Mouse (Mus musculus) MN1 (cell line): ENCODE measurements around the gene Vmn2r117.
"Not testable (repeated sequence)": the region's sequence is repeated elsewhere in the genome, so short reads cannot be mapped to it uniquely, and the experiment has no call there.

Experiments
- DNase-seq: peaks from one replicate; pipeline ENCODE4 v3.0.0-alpha.2; 2016; ENCODE audit warnings: low spot score

Gene Vmn2r117

DNA sequence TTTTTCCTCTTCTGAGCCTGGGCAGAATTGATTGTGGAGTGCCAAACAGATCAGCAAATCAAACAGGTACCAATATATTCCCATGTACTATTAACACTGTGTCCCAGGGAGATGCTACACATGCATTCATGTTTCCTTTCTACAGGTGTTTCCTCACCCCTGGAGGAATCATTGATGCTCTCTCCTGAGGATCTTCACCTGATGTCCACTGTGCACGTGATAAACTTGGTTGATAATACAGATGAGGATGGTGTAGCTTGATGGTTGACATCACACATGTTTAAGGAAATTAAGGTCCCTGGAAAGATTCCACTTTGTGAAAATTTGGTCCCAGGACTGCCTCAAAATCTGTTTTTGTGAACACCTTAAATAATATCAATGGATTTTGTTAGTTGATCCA, at the start of gene Vmn2r117:
Gene Vmn2r117, minus strand, starts transcription at position 101 of the 400 bp plus-strand sequence.
- DNase-seq: not testable (repeated sequence)

DNA sequence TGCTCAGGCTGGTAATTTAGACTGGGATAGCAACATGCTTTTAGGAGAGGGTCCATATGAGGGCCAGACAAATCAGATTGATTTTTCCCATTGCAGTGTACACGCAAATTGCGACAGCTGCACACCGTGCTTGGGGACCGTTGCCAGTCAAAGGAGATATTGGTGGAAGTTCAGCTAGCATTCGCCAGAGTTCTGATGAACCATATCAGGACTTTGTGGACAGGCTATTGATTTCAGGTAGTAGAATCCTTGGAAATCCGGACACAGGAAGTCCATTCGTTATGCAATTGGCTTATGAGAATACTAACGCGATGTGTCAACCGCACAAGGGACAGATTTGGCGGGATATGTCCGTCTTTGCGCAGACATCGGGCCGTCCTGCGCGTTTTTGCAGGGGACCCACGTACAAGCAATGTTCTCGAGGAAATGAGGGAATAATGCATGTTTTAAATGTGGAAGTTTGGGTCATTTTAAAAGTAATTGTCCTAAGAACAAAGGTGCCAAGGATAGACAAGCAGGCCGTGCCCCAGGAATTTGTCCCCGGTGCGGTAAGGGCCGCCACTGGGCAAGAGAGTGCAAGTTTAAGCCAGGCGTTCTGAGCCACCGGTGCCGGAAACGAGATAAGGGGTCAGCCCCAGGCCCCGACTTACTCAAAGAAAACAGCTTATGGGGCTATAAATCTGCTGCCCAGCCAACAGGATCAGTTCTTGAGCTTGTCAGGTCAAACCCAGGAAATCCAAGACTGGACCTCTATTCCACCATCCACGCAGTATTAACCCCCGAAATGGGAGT, 43.6 kb upstream of the Vmn2r117 start:
- DNase-seq: not testable (repeated sequence)

DNA sequence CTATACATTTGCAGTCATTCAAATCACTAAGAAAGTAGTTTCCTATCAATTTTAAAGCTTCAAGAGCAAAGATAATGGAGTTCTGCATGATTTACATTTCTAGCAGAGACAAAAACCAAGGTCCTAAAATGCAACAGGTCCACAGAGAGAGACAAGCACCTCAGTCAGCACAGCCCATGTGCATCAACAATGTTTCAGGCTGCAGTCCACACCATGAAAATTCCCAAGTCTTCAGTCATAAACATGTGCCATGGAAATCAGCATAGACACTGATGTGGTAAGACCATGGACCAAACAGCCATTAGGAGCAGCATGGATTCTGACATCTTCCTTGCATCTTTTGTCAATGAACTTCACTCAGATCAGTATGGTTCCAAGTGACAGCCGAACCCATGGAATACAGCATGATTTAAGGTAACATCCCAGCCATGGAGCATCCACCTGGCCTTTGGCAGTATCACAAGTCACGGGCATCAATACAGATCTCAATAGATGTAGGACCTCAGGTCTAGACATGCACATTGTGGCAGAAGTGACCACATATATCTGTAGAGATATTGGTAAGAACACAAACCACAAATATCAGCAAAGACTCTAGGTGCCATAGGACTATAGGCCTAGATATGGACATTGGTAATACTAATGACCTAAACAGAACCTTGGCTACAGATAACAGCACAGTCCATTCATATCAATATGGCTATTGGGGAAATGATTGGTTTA, 39.4 kb upstream of the Vmn2r117 start:
- no peak for DNase-seq

DNA sequence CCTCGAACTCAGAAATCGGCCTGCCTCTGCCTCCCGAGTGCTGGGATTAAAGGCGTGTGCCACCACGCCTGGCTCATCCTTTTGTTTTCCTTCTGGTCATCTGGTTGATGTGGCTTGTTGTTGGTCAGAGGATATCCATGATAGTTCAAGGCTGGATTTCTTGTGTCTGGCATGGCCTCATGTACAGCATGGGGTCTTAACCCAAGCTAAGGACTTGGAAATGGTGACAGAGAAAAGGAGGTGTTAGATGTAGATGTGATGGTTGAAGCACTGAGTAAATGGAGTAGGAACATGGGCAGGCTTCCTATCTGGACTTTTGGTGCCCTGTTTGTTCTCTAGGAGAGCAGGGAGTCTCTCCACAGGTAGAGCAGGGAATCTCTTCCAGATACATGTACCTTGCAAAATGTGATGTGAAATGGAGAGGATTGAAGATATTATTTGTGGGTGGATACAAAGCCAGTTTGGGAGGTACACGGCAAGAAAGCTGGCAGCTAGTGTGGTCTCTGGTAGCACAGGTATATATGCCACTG, 46.3 kb downstream of the Vmn2r117 start:
- no peak for DNase-seq
